Mouse (Mus musculus): Measurements from ENCODE around the gene Teddm3.
"Not testable (repeated sequence)": the region's sequence is repeated elsewhere in the genome, so short reads cannot be mapped to it uniquely, and the experiment has no call there.

Gene Teddm3

DNA sequence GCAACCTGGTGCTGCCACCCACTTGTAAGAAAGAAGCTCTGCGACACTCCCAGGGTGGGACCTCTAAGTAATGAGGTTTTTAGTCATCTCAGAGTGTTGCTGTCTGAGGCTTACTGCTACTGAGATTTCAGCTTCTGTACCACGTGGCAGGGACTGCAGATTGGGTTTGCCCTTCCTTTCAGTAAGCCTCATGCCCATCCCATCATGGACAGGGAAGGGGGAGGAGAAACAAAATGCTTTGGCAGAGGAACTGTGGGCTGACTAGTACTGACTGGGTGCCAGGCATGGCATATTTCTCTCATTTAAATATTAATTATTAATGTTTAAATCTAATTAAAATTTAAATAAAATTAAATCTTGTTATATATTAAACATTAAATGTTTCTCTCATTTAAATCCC, at the start of gene Teddm3:
Gene Teddm3, minus strand, starts transcription at position 101 of the 400 bp plus-strand sequence.
- not testable (repeated sequence) for DNase-seq (ENCODE audit: low read depth)

- no peak for DNase-seq (ENCODE audit: low read depth)
Observed at GRCm38 (mm10) chr16:21202731-21203130, 48.9 kb upstream of the Teddm3 start.

GRCm38 (mm10) chr16:21199426-21199825, 45.6 kb upstream of the Teddm3 start:
- no peak for DNase-seq (ENCODE audit: low read depth)

- no peak for DNase-seq (ENCODE audit: low read depth)
Observed at GRCm38 (mm10) chr16:21198529-21198928, 44.7 kb upstream of the Teddm3 start.

DNA sequence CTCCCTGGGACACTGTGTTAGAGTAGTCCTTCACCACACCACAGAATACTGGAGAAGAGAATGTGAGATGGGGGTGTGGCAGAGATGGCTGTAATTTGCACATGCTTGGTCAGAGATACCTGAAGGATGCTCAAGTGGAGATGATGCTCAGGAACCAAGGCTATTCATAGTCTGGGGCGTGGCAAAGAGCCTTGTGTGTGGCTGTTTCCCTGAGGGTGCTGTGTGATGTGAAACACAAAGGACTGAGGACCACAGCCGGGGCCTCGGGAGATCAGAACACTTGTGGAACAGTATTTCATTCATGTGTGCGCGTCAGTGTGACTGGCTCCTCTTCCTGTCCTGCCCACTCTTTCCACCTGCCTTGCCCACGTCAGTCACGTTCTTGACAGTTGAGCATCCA, 44.2 kb upstream of the Teddm3 start:
- no peak for DNase-seq (ENCODE audit: low read depth)

DNA sequence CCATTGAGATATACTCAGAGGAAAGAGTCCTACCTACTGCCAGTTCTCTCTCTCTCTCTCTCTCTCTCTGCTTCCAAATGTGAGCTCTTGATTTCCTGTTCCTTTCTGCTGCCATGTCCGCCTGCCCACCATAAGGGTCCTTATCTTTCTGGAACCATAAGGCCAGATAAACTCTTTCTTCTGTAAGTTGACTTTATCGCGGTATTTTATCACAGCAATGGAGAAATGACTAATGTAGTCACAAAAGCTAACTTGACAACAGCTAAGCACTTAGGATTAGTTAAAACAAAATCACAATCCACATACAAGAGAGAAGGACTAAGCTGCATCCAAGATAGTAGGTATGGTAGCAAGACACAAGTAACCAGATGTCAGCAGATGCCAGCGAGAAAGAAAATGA, 43.7 kb upstream of the Teddm3 start:
- DNase-seq (ENCODE audit: low read depth), result no peak

GRCm38 (mm10) chr16:21196576-21196975, 42.8 kb upstream of the Teddm3 start:
- DNase-seq (ENCODE audit: low read depth), result no peak

GRCm38 (mm10) chr16:21195260-21195866, 41.6 kb upstream of the Teddm3 start:
- DNase-seq (ENCODE audit: low read depth), result no peak

DNA sequence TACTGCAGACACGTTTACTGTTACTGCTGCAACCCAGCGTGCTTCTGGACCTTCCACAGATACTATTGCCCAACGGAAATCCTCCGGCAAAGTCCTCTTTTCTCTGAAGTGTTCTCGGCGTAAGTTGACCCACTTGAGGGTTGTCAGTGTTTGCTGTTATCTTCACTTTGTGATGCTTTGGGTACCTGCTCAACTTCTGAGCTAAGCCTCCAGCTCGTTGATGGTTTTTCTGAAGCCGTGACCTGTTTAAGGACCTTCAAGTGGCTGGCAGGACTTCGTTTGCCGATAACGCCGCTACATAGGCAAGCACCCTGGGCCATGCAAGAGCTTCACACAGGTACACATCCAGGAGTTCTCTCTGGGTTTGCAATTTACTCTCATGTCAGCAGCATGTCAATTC, 40.4 kb upstream of the Teddm3 start:
- DNase-seq (ENCODE audit: low read depth), result no peak

DNA sequence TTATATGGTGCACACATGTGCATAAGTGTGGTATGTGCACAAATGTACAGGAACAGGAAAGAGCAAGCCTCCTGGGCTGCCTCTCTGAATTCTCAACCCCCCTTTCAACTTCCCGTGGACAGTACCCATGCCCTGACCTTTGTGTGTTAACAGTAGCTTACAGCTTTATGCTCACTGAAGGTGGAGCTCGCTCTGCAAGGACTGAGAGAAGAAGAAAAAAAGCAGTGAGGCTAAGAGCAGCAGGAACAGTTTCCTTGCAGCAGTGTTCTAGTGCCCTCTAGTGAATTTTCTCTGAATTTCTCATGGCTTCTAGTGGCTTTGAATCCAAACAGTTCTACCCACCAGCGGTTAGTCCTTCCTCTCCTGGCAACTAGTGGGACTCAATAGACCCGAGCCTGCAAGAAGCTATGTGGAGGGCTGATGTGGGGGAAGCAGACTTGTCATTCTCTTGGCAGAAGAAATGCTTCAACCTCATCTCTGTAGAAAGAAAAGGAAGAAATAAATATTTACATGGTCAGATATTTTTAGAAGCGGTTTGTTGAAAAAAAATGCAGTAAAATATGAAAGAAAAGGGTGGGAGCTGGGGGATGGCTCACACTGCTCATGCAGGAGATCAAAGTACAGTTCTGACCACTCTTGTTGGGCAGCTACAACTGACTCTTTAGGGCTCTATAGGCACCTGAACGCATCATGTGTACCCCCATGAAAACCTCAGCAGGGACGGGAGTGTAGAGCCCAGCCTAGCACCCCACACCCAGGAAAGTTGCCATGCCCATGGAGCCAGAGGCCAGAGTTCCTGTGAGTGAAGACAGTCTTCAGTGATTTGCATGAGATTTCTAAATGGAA, 38.9 kb upstream of the Teddm3 start:
- DNase-seq (ENCODE audit: low read depth), result no peak

GRCm38 (mm10) chr16:21191569-21191968, 37.8 kb upstream of the Teddm3 start:
- no peak for DNase-seq (ENCODE audit: low read depth)

GRCm38 (mm10) chr16:21188345-21188744, 34.5 kb upstream of the Teddm3 start:
- DNase-seq (ENCODE audit: low read depth), result no peak

- DNase-seq (ENCODE audit: low read depth), result no peak
Observed at GRCm38 (mm10) chr16:21187568-21187967, 33.8 kb upstream of the Teddm3 start.

DNA sequence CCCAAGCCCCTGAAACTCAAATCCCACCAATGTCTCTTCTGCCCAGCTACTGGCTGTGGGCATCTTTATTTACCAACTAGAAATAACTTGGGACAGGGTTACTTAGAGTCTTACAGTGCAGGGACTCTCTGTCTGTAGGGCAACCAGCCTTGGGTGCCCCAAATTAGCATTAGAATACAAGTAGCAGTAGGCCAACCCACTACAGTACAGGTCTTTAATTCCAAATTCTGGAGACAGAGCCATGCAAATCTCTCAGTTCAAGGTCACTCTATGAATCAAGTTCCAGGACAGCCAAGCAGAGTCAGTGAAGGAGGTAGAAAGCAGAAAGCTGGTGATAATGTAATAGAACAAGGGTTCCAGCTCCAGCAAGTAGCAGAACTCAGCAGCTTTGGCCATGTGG, 30.9 kb upstream of the Teddm3 start:
- no peak for DNase-seq (ENCODE audit: low read depth)

DNA sequence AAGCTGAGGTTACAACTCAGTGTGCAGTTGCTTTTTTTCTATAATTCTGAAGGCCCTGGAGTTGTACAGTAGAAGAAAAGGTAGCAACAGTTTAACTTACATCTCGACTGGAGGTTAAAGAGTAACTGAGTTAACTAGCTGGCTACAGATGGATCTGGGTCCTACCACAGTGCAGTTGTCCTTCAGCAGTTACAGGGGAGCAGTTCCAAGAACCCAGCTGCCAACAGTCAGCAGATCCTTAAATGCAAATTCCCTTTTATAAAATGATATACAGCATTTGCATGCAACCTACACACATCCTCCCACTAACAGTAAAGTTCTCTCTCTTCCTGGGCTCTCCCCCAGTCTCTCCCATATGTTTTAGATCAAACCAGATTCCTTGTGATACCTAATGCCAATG, 28.3 kb upstream of the Teddm3 start:
- DNase-seq (ENCODE audit: low read depth), result no peak

- DNase-seq (ENCODE audit: low read depth), result no peak
Observed at GRCm38 (mm10) chr16:21175236-21175635, 21.4 kb upstream of the Teddm3 start.

GRCm38 (mm10) chr16:21168730-21169129, 14.9 kb upstream of the Teddm3 start:
- DNase-seq (ENCODE audit: low read depth), result no peak

DNA sequence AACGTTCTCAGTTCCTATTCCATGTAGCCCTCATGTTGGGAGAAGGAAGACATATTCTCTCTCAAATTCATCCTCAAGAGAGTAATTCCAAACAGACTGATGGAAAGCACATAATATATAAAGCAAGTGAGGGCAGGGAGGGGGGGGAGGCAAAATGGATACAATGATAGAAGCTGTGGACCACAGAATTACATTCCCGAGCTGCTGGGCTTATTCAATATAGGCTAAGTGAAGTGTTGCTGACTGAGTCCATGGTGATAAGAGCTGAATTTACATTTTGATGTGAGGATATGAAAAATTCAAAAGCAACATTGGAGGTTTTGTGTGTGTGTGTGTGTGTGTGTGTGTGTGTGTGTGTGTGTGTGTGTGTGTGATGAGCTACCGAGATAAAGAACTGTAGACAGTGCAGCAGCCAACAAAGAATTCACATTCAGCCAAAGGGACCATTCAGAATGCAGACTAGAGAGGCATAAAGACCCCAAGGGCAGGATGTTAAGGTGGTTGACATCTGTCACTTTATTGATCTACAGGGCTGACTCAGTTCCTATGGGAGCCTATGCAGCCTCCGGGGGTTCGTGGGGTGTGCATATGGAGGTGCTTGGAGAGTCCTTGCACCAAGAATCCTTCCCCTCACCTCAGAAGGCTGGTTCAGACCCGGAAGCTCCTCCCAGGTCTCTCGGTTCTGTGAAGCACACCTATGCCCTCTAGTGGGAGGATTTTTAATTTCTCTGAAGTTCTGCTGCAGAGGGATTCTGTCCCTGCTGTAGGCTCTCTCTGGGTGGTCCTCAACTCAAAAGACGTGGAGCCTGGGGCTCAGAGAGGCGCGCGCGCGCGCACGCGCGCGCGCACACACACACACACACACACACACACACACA, 11.8 kb upstream of the Teddm3 start:
- not testable (repeated sequence) for DNase-seq (ENCODE audit: low read depth)

GRCm38 (mm10) chr16:21163423-21163822, 9.6 kb upstream of the Teddm3 start:
- DNase-seq (ENCODE audit: low read depth), result not testable (repeated sequence)

DNA sequence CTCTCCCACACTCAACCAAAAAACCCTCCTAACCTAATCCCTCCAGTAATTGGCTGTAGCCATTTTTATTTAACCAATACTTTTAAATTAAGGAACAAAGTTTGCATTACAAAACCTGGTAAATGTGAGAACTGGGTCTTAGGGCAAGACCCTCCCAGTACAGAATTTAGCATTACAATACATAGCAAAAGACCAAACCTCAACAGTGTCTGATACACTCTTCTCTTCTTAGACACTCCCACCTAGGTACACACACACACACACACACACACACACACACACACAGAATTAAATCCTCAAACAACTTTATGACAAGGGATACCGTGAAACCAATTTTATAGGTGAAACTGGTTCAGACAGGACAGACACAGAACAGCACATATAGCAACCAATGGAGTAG, 5.4 kb upstream of the Teddm3 start:
- DNase-seq (ENCODE audit: low read depth), result not testable (repeated sequence)

- DNase-seq (ENCODE audit: low read depth), result not testable (repeated sequence)
Observed at GRCm38 (mm10) chr16:21156261-21156660, 2.5 kb upstream of the Teddm3 start.

GRCm38 (mm10) chr16:21151564-21152361, 2.0 kb downstream of the Teddm3 start:
- DNase-seq (ENCODE audit: low read depth), result no peak

Measured in c-Kit-positive CD71-positive TER-119-negative erythroid progenitor cells, embryonic 14.5 days (primary cell).